Mouse (Mus musculus): Measurements from ENCODE around the gene Cypt15. TPM values are rescaled to one million over a fixed set of nuclear protein-coding genes. Genes with fewer than 3 reads are reported as not detected.
"Not testable (repeated sequence)": the region's sequence is repeated elsewhere in the genome, so short reads cannot be mapped to it uniquely, and the experiment has no call there.

The Cypt15 gene
- not detected in 2 replicates for polyA plus RNA-seq (2016; fragmentation: Nextera tagmentation; extraction: Ambion mirVana)

GRCm38 (mm10) chrX:39345967-39346366, at the start of gene Cypt15:
Cypt15 (plus strand) TSS chrX:39346267.
- DNase-seq (ENCODE audit: low spot score); H3K27ac ChIP-seq; H3K36me3 ChIP-seq; H3K4me1 ChIP-seq; H3K27me3 ChIP-seq (ENCODE audit: low read depth, poor library complexity, severe bottlenecking); H3K4me3 ChIP-seq; H3K9me3 ChIP-seq (replicated peaks): not testable (repeated sequence)
- 90% methylated on average over 1 of the region's 1 CpGs for WGBS

DNA sequence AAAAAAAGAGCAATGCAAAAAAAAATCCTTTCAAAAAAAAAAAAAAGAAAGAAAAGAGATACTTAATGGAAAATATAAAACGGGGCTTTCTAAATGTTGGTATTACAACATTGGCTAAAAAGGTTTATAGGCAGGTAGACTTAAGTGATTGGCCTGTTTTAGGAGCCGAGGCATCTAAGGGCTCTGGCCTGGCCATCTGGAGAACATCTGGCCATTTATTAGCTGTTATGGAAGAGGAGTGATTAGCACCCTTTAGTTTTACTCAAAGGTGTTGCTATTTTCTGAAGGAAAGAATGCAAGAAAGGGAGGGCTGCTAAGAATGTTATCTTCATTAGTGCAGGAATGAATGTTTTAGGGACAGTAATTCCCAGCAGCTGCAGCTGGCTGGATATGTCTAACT, 24.9 kb downstream of the Cypt15 start:
- Histone ChIP-seq H3K4me1 (0 out of 2 replicates have a peak, but pooled peaks cover 3% of the 10 kb centered on the region), H3K36me3 (no peaks in the 10 kb centered on the region), H3K27me3 (ENCODE audit: low read depth, poor library complexity, severe bottlenecking) (no peaks in the 10 kb centered on the region), H3K27ac (no peak overlapping the region), H3K4me3 (no peak overlapping the region), H3K9me3 (replicated peaks) (no peaks in the 10 kb centered on the region)
- 25% methylated on average over 2 of the region's 2 CpGs for WGBS
- DNase-seq (ENCODE audit: low spot score): peak; percentile 29

- Histone ChIP-seq H3K4me1 (peaks cover 6% of the 10 kb centered on the region; the same call in 1 of the 2 replicates), H3K9me3 (replicated peaks) (no peaks in the 10 kb centered on the region), H3K27ac (no peak overlapping the region), H3K36me3 (no peaks in the 10 kb centered on the region), H3K4me3 (no peak overlapping the region), H3K27me3 (ENCODE audit: low read depth, poor library complexity, severe bottlenecking) (no peaks in the 10 kb centered on the region)
- DNase-seq (ENCODE audit: low spot score): no peak
- 77% methylated on average over 2 of the region's 2 CpGs for WGBS
Observed at GRCm38 (mm10) chrX:39378830-39379229, 32.8 kb downstream of the Cypt15 start.

DNA sequence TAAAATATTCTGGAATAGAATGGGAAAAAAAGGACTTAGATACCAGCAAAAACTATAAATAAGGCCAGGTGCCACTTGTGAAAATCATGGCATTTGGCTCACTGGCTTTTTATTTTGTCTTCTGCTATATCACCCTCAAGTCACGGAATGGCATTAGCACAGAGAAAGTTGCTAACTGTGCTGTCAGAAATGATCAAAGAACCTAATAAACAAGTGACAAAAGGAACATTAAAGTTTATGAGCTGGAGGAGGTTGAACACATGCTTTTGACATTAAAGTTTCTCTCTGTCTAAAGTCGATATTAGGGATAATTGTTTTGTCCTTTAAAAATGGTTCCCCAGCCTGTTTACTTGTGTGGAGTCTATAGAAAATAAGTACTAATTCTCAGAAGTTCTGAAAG, 37.7 kb downstream of the Cypt15 start:
- Histone ChIP-seq H3K4me3 (no peak overlapping the region), H3K9me3 (replicated peaks) (no peaks in the 10 kb centered on the region), H3K27ac (no peak overlapping the region), H3K27me3 (ENCODE audit: low read depth, poor library complexity, severe bottlenecking) (no peaks in the 10 kb centered on the region), H3K4me1 (peaks cover 6% of the 10 kb centered on the region; the same call in 1 of the 2 replicates), H3K36me3 (no peaks in the 10 kb centered on the region)
- no peak for DNase-seq (ENCODE audit: low spot score)
- 33% methylated on average over 2 of the region's 2 CpGs for WGBS

All from limb, embryonic 10.5 days (tissue).